Mouse (Mus musculus): ENCODE measurements around the gene Dapk3. TPM values are rescaled to one million over a fixed set of nuclear protein-coding genes. Genes with fewer than 3 reads are reported as not detected.

The Dapk3 gene
- polyA plus RNA-seq, 1 experiment, result 58.0 TPM

GRCm38 (mm10) chr10:81184765-81185164 lies 2.0 kb downstream of the Dapk3 start:
- 0 out of 2 replicates have a peak overlapping the region, but pooled peaks have one; percentile 3 for H3K27ac ChIP-seq (ENCODE audit: insufficient read depth, low read length)
- no peak for TF ChIP-seq POLR2A (IDR thresholded peaks at IDR 0.05; ENCODE audit: low read depth, low read length)
- no peak for TF ChIP-seq CTCF (IDR thresholded peaks at IDR 0.05; ENCODE audit: extremely low read depth, insufficient read depth, insufficient read length, insufficient replicate concordance)
- peaks cover 7% of the 10 kb centered on the region; the same call in 1 of the 2 replicates for H3K4me1 ChIP-seq (ENCODE audit: control insufficient read depth, insufficient read depth, insufficient read length)
- H3K4me3 ChIP-seq (ENCODE audit: extremely low read depth, insufficient read depth, insufficient read length), result no peak overlapping the region
- no peaks in the 10 kb centered on the region for H3K27me3 ChIP-seq (ENCODE audit: control insufficient read depth, insufficient read depth, low read length)
- no peak for DNase-seq (ENCODE audit: low read depth in 1 of 2, low spot score in 2 of 2)
- peaks cover 36% of the 10 kb centered on the region for H3K36me3 ChIP-seq (ENCODE audit: control insufficient read depth, insufficient read depth, low read length)
- WGBS, result 83% methylated on average over 4 of the region's 4 CpGs

GRCm38 (mm10) chr10:81187161-81187560 lies 4.4 kb downstream of the Dapk3 start:
- H3K4me3 ChIP-seq (ENCODE audit: extremely low read depth, insufficient read depth, insufficient read length), result no peak overlapping the region
- WGBS, result 91% methylated on average over 9 of the region's 9 CpGs
- peaks cover 11% of the 10 kb centered on the region for H3K4me1 ChIP-seq (ENCODE audit: control insufficient read depth, insufficient read depth, insufficient read length)
- H3K36me3 ChIP-seq (ENCODE audit: control insufficient read depth, insufficient read depth, low read length), result peaks cover 23% of the 10 kb centered on the region
- TF ChIP-seq POLR2A (IDR thresholded peaks at IDR 0.05; ENCODE audit: low read depth, low read length), result no peak
- TF ChIP-seq CTCF (IDR thresholded peaks at IDR 0.05; ENCODE audit: extremely low read depth, insufficient read depth, insufficient read length, insufficient replicate concordance), result no peak
- no peak for DNase-seq (ENCODE audit: low read depth in 1 of 2, low spot score in 2 of 2)
- no peak overlapping the region for H3K27ac ChIP-seq (ENCODE audit: insufficient read depth, low read length)
- H3K27me3 ChIP-seq (ENCODE audit: control insufficient read depth, insufficient read depth, low read length), result no peaks in the 10 kb centered on the region

- Histone ChIP-seq H3K27me3 (ENCODE audit: control insufficient read depth, insufficient read depth, low read length) (no peaks in the 10 kb centered on the region), H3K36me3 (ENCODE audit: control insufficient read depth, insufficient read depth, low read length) (peaks cover 17% of the 10 kb centered on the region), H3K27ac (ENCODE audit: insufficient read depth, low read length) (no peak overlapping the region), H3K4me3 (ENCODE audit: extremely low read depth, insufficient read depth, insufficient read length) (no peak overlapping the region), H3K4me1 (ENCODE audit: control insufficient read depth, insufficient read depth, insufficient read length) (peaks cover 19% of the 10 kb centered on the region)
- 96% methylated on average over 26 of the region's 26 CpGs for WGBS
- no peak for DNase-seq (ENCODE audit: low read depth in 1 of 2, low spot score in 2 of 2)
- TF ChIP-seq POLR2A (IDR thresholded peaks at IDR 0.05; ENCODE audit: low read depth, low read length) (no peak), CTCF (IDR thresholded peaks at IDR 0.05; ENCODE audit: extremely low read depth, insufficient read depth, insufficient read length, insufficient replicate concordance) (no peak)
Observed at GRCm38 (mm10) chr10:81189821-81190220, 7.0 kb downstream of the Dapk3 start.

- TF ChIP-seq POLR2A (IDR thresholded peaks at IDR 0.05; ENCODE audit: low read depth, low read length) (no peak), CTCF (IDR thresholded peaks at IDR 0.05; ENCODE audit: extremely low read depth, insufficient read depth, insufficient read length, insufficient replicate concordance) (peak; percentile 16; the same call in 1 of the 2 replicates)
- no peak for DNase-seq (ENCODE audit: low read depth in 1 of 2, low spot score in 2 of 2)
- H3K27ac ChIP-seq (ENCODE audit: insufficient read depth, low read length), result no peak overlapping the region
- peaks cover 17% of the 10 kb centered on the region for H3K36me3 ChIP-seq (ENCODE audit: control insufficient read depth, insufficient read depth, low read length)
- H3K4me1 ChIP-seq (ENCODE audit: control insufficient read depth, insufficient read depth, insufficient read length), result peaks cover 19% of the 10 kb centered on the region
- H3K27me3 ChIP-seq (ENCODE audit: control insufficient read depth, insufficient read depth, low read length), result no peaks in the 10 kb centered on the region
- no peak overlapping the region for H3K4me3 ChIP-seq (ENCODE audit: extremely low read depth, insufficient read depth, insufficient read length)
- WGBS, result 83% methylated on average over 31 of the region's 31 CpGs
Observed at GRCm38 (mm10) chr10:81190236-81190911, 7.6 kb downstream of the Dapk3 start.

- 55% methylated on average over 6 of the region's 6 CpGs for WGBS
- no peak overlapping the region for H3K27ac ChIP-seq (ENCODE audit: insufficient read depth, low read length)
- peaks cover 17% of the 10 kb centered on the region for H3K36me3 ChIP-seq (ENCODE audit: control insufficient read depth, insufficient read depth, low read length)
- no peak for DNase-seq (ENCODE audit: low read depth in 1 of 2, low spot score in 2 of 2)
- peaks cover 19% of the 10 kb centered on the region for H3K4me1 ChIP-seq (ENCODE audit: control insufficient read depth, insufficient read depth, insufficient read length)
- no peak overlapping the region for H3K4me3 ChIP-seq (ENCODE audit: extremely low read depth, insufficient read depth, insufficient read length)
- TF ChIP-seq CTCF (IDR thresholded peaks at IDR 0.05; ENCODE audit: extremely low read depth, insufficient read depth, insufficient read length, insufficient replicate concordance) (no peak), POLR2A (IDR thresholded peaks at IDR 0.05; ENCODE audit: low read depth, low read length) (no peak)
- no peaks in the 10 kb centered on the region for H3K27me3 ChIP-seq (ENCODE audit: control insufficient read depth, insufficient read depth, low read length)
Observed at GRCm38 (mm10) chr10:81190912-81191321, 8.1 kb downstream of the Dapk3 start.

GRCm38 (mm10) chr10:81191342-81191982 lies 8.7 kb downstream of the Dapk3 start:
- H3K4me1 ChIP-seq (ENCODE audit: control insufficient read depth, insufficient read depth, insufficient read length), result peaks cover 19% of the 10 kb centered on the region
- peaks cover 17% of the 10 kb centered on the region for H3K36me3 ChIP-seq (ENCODE audit: control insufficient read depth, insufficient read depth, low read length)
- WGBS, result 57% methylated on average over 18 of the region's 18 CpGs
- no peak overlapping the region for H3K27ac ChIP-seq (ENCODE audit: insufficient read depth, low read length)
- no peaks in the 10 kb centered on the region for H3K27me3 ChIP-seq (ENCODE audit: control insufficient read depth, insufficient read depth, low read length)
- TF ChIP-seq CTCF (IDR thresholded peaks at IDR 0.05; ENCODE audit: extremely low read depth, insufficient read depth, insufficient read length, insufficient replicate concordance) (no peak), POLR2A (IDR thresholded peaks at IDR 0.05; ENCODE audit: low read depth, low read length) (no peak)
- H3K4me3 ChIP-seq (ENCODE audit: extremely low read depth, insufficient read depth, insufficient read length), result no peak overlapping the region
- no peak for DNase-seq (ENCODE audit: low read depth in 1 of 2, low spot score in 2 of 2)
